Mouse (Mus musculus) macrophage (primary cell): ENCODE measurements around the gene Gm5737. TPM values are rescaled to one million over a fixed set of nuclear protein-coding genes. Genes with fewer than 3 reads are reported as not detected.

Source experiments
- H3K27ac ChIP-seq: fragments of 350-480 bp; formaldehyde crosslinking; 2 replicates; pipeline ENCODE4 v1.9.0; 2021
- H3K36me3 ChIP-seq: fragments of 350-480 bp; formaldehyde crosslinking; 2 replicates; pipeline ENCODE4 v1.9.0; 2021; ENCODE audit errors: inconsistent target
- H3K4me3 ChIP-seq: fragments of 350-480 bp; formaldehyde crosslinking; 2 replicates; pipeline ENCODE4 v1.9.0; 2021; ENCODE audit errors: inconsistent target
- H3K79me2 ChIP-seq: fragments of 350-480 bp; formaldehyde crosslinking; 2 replicates; pipeline ENCODE4 v1.9.0; 2021; ENCODE audit errors: inconsistent target
- WGBS: methylation state at CpG from one replicate; pipeline ENCODE4 v1.1.7; 2026; ENCODE audit warnings: inconsistent platforms; ENCODE audit not compliant: missing documents; 5-methylcytosine and 5-hydroxymethylcytosine counted together
- polyA plus RNA-seq: library from polyadenylated mRNA; stranded (reverse); fragments of 250-400 nt; gene quantifications from 3 replicates; pipeline ENCODE4 v1.2.4, GENCODE M21; 2018; ENCODE audit warnings: inconsistent platforms

Gene Gm5737
- polyA plus RNA-seq, 1 experiment from 2014 or later: not detected

GRCm38 (mm10) chr7:120875540-120876388, 63.6 kb downstream of the Gm5737 start:
- Histone ChIP-seq H3K4me3 (no peak overlapping the region), H3K79me2 (no peaks in the 10 kb centered on the region), H3K36me3 (0 out of 2 replicates have a peak, but pooled peaks cover 5% of the 10 kb centered on the region), H3K27ac (no peak overlapping the region)
- WGBS: 89% methylated on average over 3 of the region's 3 CpGs

- H3K4me3 ChIP-seq: no peak overlapping the region
- 0 out of 2 replicates have a peak, but pooled peaks cover 5% of the 10 kb centered on the region for H3K36me3 ChIP-seq
- no peaks in the 10 kb centered on the region for H3K79me2 ChIP-seq
- no peak overlapping the region for H3K27ac ChIP-seq
- WGBS: 91% methylated on average over 6 of the region's 6 CpGs
Observed at GRCm38 (mm10) chr7:120878271-120878670, 66.1 kb downstream of the Gm5737 start.

GRCm38 (mm10) chr7:120879972-120880371, 67.8 kb downstream of the Gm5737 start:
- Histone ChIP-seq H3K79me2 (no peaks in the 10 kb centered on the region), H3K36me3 (0 out of 2 replicates have a peak, but pooled peaks cover 5% of the 10 kb centered on the region), H3K4me3 (no peak overlapping the region), H3K27ac (no peak overlapping the region)
- 90% methylated on average over 3 of the region's 3 CpGs for WGBS

GRCm38 (mm10) chr7:120880770-120881169, 68.6 kb downstream of the Gm5737 start:
- 0 out of 2 replicates have a peak, but pooled peaks cover 5% of the 10 kb centered on the region for H3K36me3 ChIP-seq
- H3K79me2 ChIP-seq: no peaks in the 10 kb centered on the region
- no peak overlapping the region for H3K27ac ChIP-seq
- no peak overlapping the region for H3K4me3 ChIP-seq
- WGBS: 97% methylated on average over 4 of the region's 4 CpGs

Other genes with a start within 250 kb of the Gm5737 start
- 72.9 to 108 TPM (median 91.4 TPM) in 3 replicates for gene Uqcrc2, start 177.2 kb upstream of the Gm5737 start, polyA plus RNA-seq
- 0.10 TPM in 1 of 3 replicates, not detected in the others for gene Pdzd9, start 142.0 kb upstream of the Gm5737 start, polyA plus RNA-seq
- 9.4 to 12.6 TPM (median 12.5 TPM) in 3 replicates for gene Mosmo, start 134.7 kb upstream of the Gm5737 start, polyA plus RNA-seq
- gene Vwa3a, start 73.0 kb upstream of the Gm5737 start, polyA plus RNA-seq: not detected in 3 replicates
- 19.4 to 32.2 TPM (median 21.0 TPM) in 3 replicates for gene Eef2k, start 30.5 kb downstream of the Gm5737 start, polyA plus RNA-seq
- gene Polr3e, start 105.4 kb downstream of the Gm5737 start, polyA plus RNA-seq: 10.5 to 18.0 TPM (median 11.9 TPM) in 3 replicates
- 3.2 to 6.3 TPM (median 4.4 TPM) in 3 replicates for gene Cdr2, start 169.9 kb downstream of the Gm5737 start, polyA plus RNA-seq
- 0.07 to 0.16 TPM in 2 of 3 replicates, not detected in the other for gene Mfsd13b, start 170.1 kb downstream of the Gm5737 start, polyA plus RNA-seq
- gene Mettl9, start 222.1 kb downstream of the Gm5737 start, polyA plus RNA-seq: 35.8 to 44.5 TPM (median 41.0 TPM) in 3 replicates